Comparison of ENCODE assay signal across 11 mouse cellular contexts in the genomic region with DNA sequence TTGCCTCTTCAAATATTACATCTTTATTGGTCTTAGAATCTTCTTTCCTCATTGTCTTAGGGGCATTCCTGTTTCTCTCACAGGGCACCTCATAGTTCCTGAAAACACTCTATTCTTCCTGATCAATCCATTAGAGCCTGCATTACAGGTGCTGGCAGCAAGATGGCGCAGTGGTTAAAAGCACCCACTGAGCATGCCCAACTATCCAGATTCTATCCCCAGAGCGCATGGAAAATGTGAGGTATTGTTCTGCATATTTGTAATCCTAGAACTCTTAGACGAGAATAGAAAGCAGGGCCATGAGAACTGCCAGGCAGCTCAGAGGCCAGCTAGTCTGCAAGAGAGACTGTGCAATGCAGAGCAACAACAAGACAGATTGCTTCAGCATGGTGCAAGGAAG.
A peak's percentile ranks its signal among the peaks of the same experiment; 100 is the strongest.
DNase-seq lines count a peak whose midpoint lies in the region; ATAC-seq and TF ChIP-seq lines count a peak whose summit lies in the region.
"Had no signal": no experiment of that assay in that cellular context is flagged by ENCODE, and none has a peak within 500 bp of the region (broad histone marks: within the 10 kb centered on the region; RNA-seq: fewer than 3 reads in every experiment).

No protein-coding gene starts in this region.

- no peak for TF ChIP-seq POLR2A in limb, embryonic 14.5 days (IDR thresholded peaks at IDR 0.05; ENCODE audit: borderline replicate concordance, extremely low read depth, insufficient read depth, insufficient read length)

- H3K4me2 ChIP-seq in kidney, postnatal 0 days (ENCODE audit: low read length): no peak overlapping the region
- H3K4me2 ChIP-seq in midbrain, embryonic 11.5 days: no peak overlapping the region
- H3K4me2 ChIP-seq in midbrain, embryonic 13.5 days (replicated peaks): no peak overlapping the region
- H3K4me2 ChIP-seq in limb, embryonic 14.5 days (replicated peaks; ENCODE audit: low read depth, low read length, severe bottlenecking): no peak overlapping the region
- H3K4me2 ChIP-seq: hindbrain, embryonic 15.5 days had no signal

- H3K27ac ChIP-seq in kidney, postnatal 0 days: no peak overlapping the region
- H3K27ac ChIP-seq in midbrain, embryonic 11.5 days (ENCODE audit: low read depth, low read length): no peak overlapping the region
- H3K27ac ChIP-seq in midbrain, embryonic 13.5 days: no peak overlapping the region
- no peak overlapping the region for H3K27ac ChIP-seq in limb, embryonic 14.5 days (replicated peaks; ENCODE audit: low read depth, low read length)
- H3K27ac ChIP-seq: hindbrain, embryonic 15.5 days had no signal

- no peaks in the 10 kb centered on the region for H3K27me3 ChIP-seq in kidney, postnatal 0 days (ENCODE audit: insufficient read depth, low read length)
- no peaks in the 10 kb centered on the region for H3K27me3 ChIP-seq in midbrain, embryonic 11.5 days (ENCODE audit: control insufficient read depth, insufficient read depth, low read length)
- H3K27me3 ChIP-seq in midbrain, embryonic 13.5 days: no peaks in the 10 kb centered on the region
- no peaks in the 10 kb centered on the region for H3K27me3 ChIP-seq in limb, embryonic 14.5 days (ENCODE audit: control insufficient read depth, insufficient read depth, low read length)
- H3K27me3 ChIP-seq: hindbrain, embryonic 15.5 days had no signal

- WGBS in kidney, postnatal 0 days: 77% methylated on average over 3 of the region's 3 CpGs
- WGBS in midbrain, embryonic 11.5 days: 71% methylated on average over 3 of the region's 3 CpGs
- WGBS in midbrain, embryonic 13.5 days: 69% methylated on average over 3 of the region's 3 CpGs
- WGBS in limb, embryonic 14.5 days: 66% methylated on average over 3 of the region's 3 CpGs

- no peaks in the 10 kb centered on the region for H3K36me3 ChIP-seq in kidney, postnatal 0 days (ENCODE audit: insufficient read depth, low read length)
- no peaks in the 10 kb centered on the region for H3K36me3 ChIP-seq in midbrain, embryonic 11.5 days (ENCODE audit: control insufficient read depth, insufficient read depth, low read length)
- no peaks in the 10 kb centered on the region for H3K36me3 ChIP-seq in midbrain, embryonic 13.5 days
- no peaks in the 10 kb centered on the region for H3K36me3 ChIP-seq in limb, embryonic 14.5 days (ENCODE audit: control insufficient read depth, insufficient read depth, low read length)
- H3K36me3 ChIP-seq: hindbrain, embryonic 15.5 days had no signal

- peak; percentile 1 to 13 for DNase-seq in cerebellum, postnatal 14 days
- no peak for DNase-seq in kidney, postnatal 0 days (ENCODE audit: low spot score)
- DNase-seq in kidney, postnatal 14 days: no peak
- no peak for DNase-seq in midbrain, embryonic 11.5 days (ENCODE audit: low spot score, missing footprints)
- DNase-seq in limb, embryonic 14.5 days (ENCODE audit: low spot score): peak; percentile 11
- DNase-seq in c-Kit-positive CD71-positive TER-119-positive erythroid progenitor cells, embryonic 14.5 days (ENCODE audit: low spot score): no peak
- DNase-seq: cerebellum, adult 18-20 months; gastrocnemius, postnatal 25 days had no signal

- H3K4me1 ChIP-seq in kidney, postnatal 0 days (replicated peaks; ENCODE audit: insufficient read depth, low read length): no peaks in the 10 kb centered on the region
- no peaks in the 10 kb centered on the region for H3K4me1 ChIP-seq in midbrain, embryonic 11.5 days (ENCODE audit: control insufficient read depth, insufficient read depth, low read length)
- H3K4me1 ChIP-seq in midbrain, embryonic 13.5 days (replicated peaks): no peaks in the 10 kb centered on the region
- no peaks in the 10 kb centered on the region for H3K4me1 ChIP-seq in limb, embryonic 14.5 days (ENCODE audit: control insufficient read depth, insufficient read depth, low read length)
- H3K4me1 ChIP-seq: hindbrain, embryonic 15.5 days had no signal

- H3K9ac ChIP-seq in kidney, postnatal 0 days (ENCODE audit: low read depth, low read length): no peak overlapping the region
- H3K9ac ChIP-seq in midbrain, embryonic 11.5 days (ENCODE audit: low read length): no peak overlapping the region
- H3K9ac ChIP-seq in midbrain, embryonic 13.5 days (replicated peaks): no peak overlapping the region
- H3K9ac ChIP-seq in limb, embryonic 14.5 days (ENCODE audit: low read depth, low read length, severe bottlenecking): no peak overlapping the region
- H3K9ac ChIP-seq: hindbrain, embryonic 15.5 days had no signal

- H3K4me3 ChIP-seq in kidney, postnatal 0 days (replicated peaks; ENCODE audit: low read depth, low read length): no peak overlapping the region
- H3K4me3 ChIP-seq in midbrain, embryonic 11.5 days (ENCODE audit: low read depth, low read length): no peak overlapping the region
- H3K4me3 ChIP-seq in midbrain, embryonic 13.5 days (replicated peaks): no peak overlapping the region
- H3K4me3 ChIP-seq in limb, embryonic 14.5 days (replicated peaks; ENCODE audit: low read length): no peak overlapping the region
- H3K4me3 ChIP-seq: hindbrain, embryonic 15.5 days had no signal

- peak; percentile 51 for TF ChIP-seq CTCF in kidney, postnatal 0 days (IDR thresholded peaks at IDR 0.05; ENCODE audit: low read depth)

- H3K9me3 ChIP-seq in kidney, postnatal 0 days (replicated peaks; ENCODE audit: low read length): no peaks in the 10 kb centered on the region
- no peaks in the 10 kb centered on the region for H3K9me3 ChIP-seq in midbrain, embryonic 11.5 days (ENCODE audit: control insufficient read depth, low read length)
- no peaks in the 10 kb centered on the region for H3K9me3 ChIP-seq in midbrain, embryonic 13.5 days
- H3K9me3 ChIP-seq in limb, embryonic 14.5 days (ENCODE audit: control insufficient read depth, low read length): no peaks in the 10 kb centered on the region
- H3K9me3 ChIP-seq: hindbrain, embryonic 15.5 days had no signal

- ATAC-seq in cerebellum, adult (ENCODE audit: insufficient number of reproducible peaks, low FRiP score, low TSS enrichment): no peak
- no peak for ATAC-seq in kidney, postnatal 0 days (replicated peaks; ENCODE audit: low FRiP score, low read depth)
- peak; percentile 28; the same call in 1 of the 2 replicates for ATAC-seq in midbrain, embryonic 11.5 days (ENCODE audit: low FRiP score)
- no peak for ATAC-seq in midbrain, embryonic 13.5 days
- ATAC-seq in limb, embryonic 14.5 days (ENCODE audit: low FRiP score, low read depth): no peak

Comparison
In these comparisons a context has a peak if more than half of its experiments do, and no peak if none do; other contexts are left out.
1. DNase-seq: peak in cerebellum, postnatal 14 days (2 of 2) and limb, embryonic 14.5 days (single experiment); none in kidney, postnatal 0 days (single experiment), kidney, postnatal 14 days (single experiment), midbrain, embryonic 11.5 days (single experiment) and c-Kit-positive CD71-positive TER-119-positive erythroid progenitor cells, embryonic 14.5 days (single experiment).